Mouse (Mus musculus): Measurements from ENCODE around the gene Spns1. TPM values are rescaled to one million over a fixed set of nuclear protein-coding genes. Genes with fewer than 3 reads are reported as not detected.

The Spns1 gene
- total and polyA plus RNA-seq, 3 experiments, result 36.4 to 61.7 (median 42.6) TPM

DNA sequence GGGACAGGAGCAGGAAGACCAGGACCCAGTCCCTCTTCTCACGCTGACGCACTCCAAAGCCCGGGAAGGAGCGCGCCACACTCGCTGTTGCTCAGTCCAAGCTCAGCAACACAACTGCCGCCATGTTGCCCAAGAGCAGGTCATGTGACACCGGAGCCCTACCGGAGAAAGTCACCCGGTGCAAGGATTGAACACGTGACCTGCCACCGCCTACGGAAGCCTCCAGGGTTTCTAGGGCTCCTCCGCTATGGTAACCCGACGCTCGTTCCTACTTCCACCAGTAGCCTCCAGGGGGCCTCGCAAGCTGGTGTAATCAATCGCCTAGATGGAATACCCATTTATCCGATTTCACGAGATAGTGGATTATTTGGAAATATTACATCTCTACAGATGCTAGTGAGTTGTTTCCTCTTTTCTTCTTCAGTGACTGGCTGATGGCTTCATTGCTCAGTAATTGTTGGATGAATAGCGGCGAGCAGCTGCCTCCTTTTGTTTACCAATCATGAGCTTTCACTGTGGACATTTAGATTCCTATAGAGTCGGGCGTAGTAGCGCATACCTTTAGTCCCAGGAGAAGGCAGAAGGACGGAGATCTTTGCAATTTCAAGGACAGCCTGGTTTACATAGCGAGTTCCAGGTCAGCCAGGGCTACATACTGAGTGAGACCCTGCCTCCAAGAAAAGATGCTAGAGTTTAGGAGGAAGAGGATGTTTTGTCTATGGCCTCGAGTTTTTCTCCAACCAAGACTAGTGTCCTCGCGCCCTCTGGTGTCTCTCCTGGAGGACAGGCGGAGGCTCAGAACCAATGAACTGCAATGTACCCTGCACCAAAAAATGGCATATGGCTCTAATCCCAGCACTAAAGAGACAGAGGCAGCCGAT, at the start of gene Spns1 (continued):
- peak; percentile 81; the same call in 1 of the 2 replicates for TF ChIP-seq IRF4 (IDR thresholded peaks at IDR 0.05; ENCODE audit: low read depth, low read length)

DNA sequence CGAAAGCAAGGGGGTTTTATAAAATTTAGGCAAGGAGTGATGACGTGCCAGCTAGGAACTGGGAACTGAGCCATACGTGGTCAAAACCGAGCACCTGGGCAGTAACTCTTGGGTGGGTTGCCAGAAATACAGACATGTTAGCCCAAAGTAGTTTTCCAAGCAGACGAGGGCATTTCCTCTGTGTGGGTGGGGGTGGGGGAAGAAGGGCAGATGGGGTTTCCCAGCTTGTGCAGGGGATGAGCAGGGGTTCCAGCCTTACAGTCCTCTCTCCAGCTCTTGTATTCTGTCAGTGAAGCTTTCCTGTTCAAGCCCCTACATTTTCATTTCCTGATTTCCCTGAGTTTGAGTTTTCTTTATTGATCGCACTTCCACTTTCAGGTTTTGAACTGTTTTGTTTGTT, 46.9 kb upstream of the Spns1 start:
- dilution Hi-C loops (cut with MboI; ENCODE audit: extremely low pct_ligation_motif_present, extremely low pct_unique_long_range_greater_than_20kb, low sequenced_read_pairs), result no loop called here
- H3K4me2 ChIP-seq (ENCODE audit: insufficient read depth, low read depth, poor library complexity, severe bottlenecking), result peak overlapping the region; percentile 78; the same call in 1 of the 2 replicates
- H3K79me2 ChIP-seq (replicated peaks; ENCODE audit: control insufficient read depth, extremely low read depth, insufficient read depth, poor library complexity, severe bottlenecking), result no peaks in the 10 kb centered on the region
- H3K9ac ChIP-seq (ENCODE audit: insufficient read depth, low read depth), result peak overlapping the region; percentile 61; the same call in 1 of the 2 replicates
- H3K27me3 ChIP-seq (replicated peaks), result no peaks in the 10 kb centered on the region
- H3K4me3 ChIP-seq (replicated peaks in 1 of 3; ENCODE audit: low read depth in 2 of 3, low read length in 2 of 3, poor library complexity in 1 of 3), result no peak overlapping the region
- in situ Hi-C loops (cut with MboI; ENCODE audit: low pct_ligation_motif_present, low pct_unique_long_range_greater_than_20kb, low sequenced_read_pairs), result no loop called here
- H3K4me1 ChIP-seq (ENCODE audit: control insufficient read depth in 1 of 2, insufficient read depth in 2 of 2), result peaks cover 6 to 37% of the 10 kb centered on the region in 2 experiments; a peak in 3 of 4 replicates
- peak; percentile 51 for DNase-seq (ENCODE audit: extremely low read depth)
- H3K36me3 ChIP-seq (replicated peaks in 1 of 2; ENCODE audit: control insufficient read depth in 1 of 2, insufficient read depth in 1 of 2, low read length in 1 of 2), result peaks cover 0 to 17% of the 10 kb centered on the region in 2 experiments
- H3K27ac ChIP-seq (ENCODE audit: insufficient read depth, low read depth), result peak overlapping the region; percentile 28; the same call in 1 of the 2 replicates
- H3K9me3 ChIP-seq (replicated peaks; ENCODE audit: low read length), result peaks cover 19% of the 10 kb centered on the region
- TF ChIP-seq ELF1 (IDR thresholded peaks at IDR 0.05; ENCODE audit: low read depth, low read length), result peak; percentile 51
- peak; percentile 74 for TF ChIP-seq IRF4 (IDR thresholded peaks at IDR 0.05; ENCODE audit: low read depth, low read length)
- no peak for TF ChIP-seq MXI1 (IDR thresholded peaks at IDR 0.05; ENCODE audit: low read depth, low read length)
- TF ChIP-seq EP300 (IDR thresholded peaks at IDR 0.05; ENCODE audit: low read length), result peak; percentile 70
- no peak for TF ChIP-seq RCOR1 (conservative IDR thresholded peaks at IDR 0.05; ENCODE audit: low read depth, low read length)
- TF ChIP-seq POLR2A (IDR thresholded peaks at IDR 0.05; ENCODE audit: low read depth, low read length), result no peak
- no peak for TF ChIP-seq UBTF (IDR thresholded peaks at IDR 0.05; ENCODE audit: low read depth, low read length)
- TF ChIP-seq USF2 (conservative IDR thresholded peaks at IDR 0.05; ENCODE audit: low read depth, low read length), result no peak
- 0 out of 2 replicates have a peak, but pooled peaks have one; percentile 43 for TF ChIP-seq TCF12 (IDR thresholded peaks at IDR 0.05; ENCODE audit: low read depth, low read length)
- peak; percentile 47 for TF ChIP-seq ETS1 (conservative IDR thresholded peaks at IDR 0.05; ENCODE audit: low read depth, low read length)
- no peak for TF ChIP-seq ZNF384 (IDR thresholded peaks at IDR 0.05; ENCODE audit: low read depth, low read length)
- no peak for TF ChIP-seq KAT2A (IDR thresholded peaks at IDR 0.05; ENCODE audit: insufficient replicate concordance, low read length)
- TF ChIP-seq SIN3A (IDR thresholded peaks at IDR 0.05; ENCODE audit: low read length), result no peak
- TF ChIP-seq BHLHE40 (IDR thresholded peaks at IDR 0.05; ENCODE audit: low read depth, low read length), result 0 out of 2 replicates have a peak, but pooled peaks have one; percentile 27

DNA sequence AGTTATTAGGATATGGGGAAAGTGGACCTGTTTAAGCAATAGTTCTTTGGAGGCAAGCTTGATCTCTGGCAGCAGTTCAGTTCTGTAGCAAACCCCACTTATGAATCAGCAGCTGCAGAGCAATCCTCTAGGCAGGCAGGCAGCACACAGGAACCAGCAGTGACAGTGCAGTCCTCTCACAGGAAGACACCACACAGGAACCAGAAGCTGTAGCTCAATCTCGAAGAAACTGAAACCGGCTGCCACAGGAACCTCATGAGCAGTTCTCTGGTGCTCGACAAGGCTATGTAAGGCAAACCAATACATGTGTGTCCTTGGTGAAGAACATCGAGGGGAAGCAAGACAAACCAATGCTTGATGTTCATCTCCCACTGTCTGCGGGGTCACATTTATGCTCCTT, 44.5 kb upstream of the Spns1 start:
- H3K27ac ChIP-seq (ENCODE audit: insufficient read depth, low read depth), result no peak overlapping the region
- H3K4me3 ChIP-seq (replicated peaks in 1 of 3; ENCODE audit: low read depth in 2 of 3, low read length in 2 of 3, poor library complexity in 1 of 3), result no peak overlapping the region
- H3K4me2 ChIP-seq (ENCODE audit: insufficient read depth, low read depth, poor library complexity, severe bottlenecking), result no peak overlapping the region
- TF ChIP-seq POLR2A (IDR thresholded peaks at IDR 0.05; ENCODE audit: low read depth, low read length), result no peak
- peak; percentile 53; the same call in 1 of the 2 replicates for TF ChIP-seq IRF4 (IDR thresholded peaks at IDR 0.05; ENCODE audit: low read depth, low read length)
- TF ChIP-seq EP300 (IDR thresholded peaks at IDR 0.05; ENCODE audit: low read length), result no peak
- 0 out of 2 replicates have a peak, but pooled peaks have one; percentile 30 for TF ChIP-seq E2F4 (IDR thresholded peaks at IDR 0.05; ENCODE audit: insufficient replicate concordance, low read depth, low read length)
- DNase-seq (ENCODE audit: extremely low read depth), result peak; percentile 41
- no peaks in the 10 kb centered on the region for H3K27me3 ChIP-seq (replicated peaks)
- no peaks in the 10 kb centered on the region for H3K79me2 ChIP-seq (replicated peaks; ENCODE audit: control insufficient read depth, extremely low read depth, insufficient read depth, poor library complexity, severe bottlenecking)
- H3K9ac ChIP-seq (ENCODE audit: insufficient read depth, low read depth), result no peak overlapping the region
- peaks cover 19% of the 10 kb centered on the region for H3K9me3 ChIP-seq (replicated peaks; ENCODE audit: low read length)
- dilution Hi-C loops (cut with MboI; ENCODE audit: extremely low pct_ligation_motif_present, extremely low pct_unique_long_range_greater_than_20kb, low sequenced_read_pairs) (no loop called here), in situ Hi-C loops (cut with MboI; ENCODE audit: low pct_ligation_motif_present, low pct_unique_long_range_greater_than_20kb, low sequenced_read_pairs) (no loop called here)
- peaks cover 14 to 50% of the 10 kb centered on the region in 2 experiments; a peak in 3 of 4 replicates for H3K4me1 ChIP-seq (ENCODE audit: control insufficient read depth in 1 of 2, insufficient read depth in 2 of 2)
- H3K36me3 ChIP-seq (replicated peaks in 1 of 2; ENCODE audit: control insufficient read depth in 1 of 2, insufficient read depth in 1 of 2, low read length in 1 of 2), result peaks cover 0 to 12% of the 10 kb centered on the region in 2 experiments
